Mouse (Mus musculus) left cerebral cortex, adult 9 months (tissue): ENCODE measurements around the gene Rpl22l1.
"Not testable (repeated sequence)": the region's sequence is repeated elsewhere in the genome, so short reads cannot be mapped to it uniquely, and the experiment has no call there.

Source experiments
- DNase-seq, 2 experiments: peaks; one replicate each; pipeline ENCODE4 v3.0.0; 2022; ENCODE audit warnings: low spot score in 2 of 2

Gene Rpl22l1

DNA sequence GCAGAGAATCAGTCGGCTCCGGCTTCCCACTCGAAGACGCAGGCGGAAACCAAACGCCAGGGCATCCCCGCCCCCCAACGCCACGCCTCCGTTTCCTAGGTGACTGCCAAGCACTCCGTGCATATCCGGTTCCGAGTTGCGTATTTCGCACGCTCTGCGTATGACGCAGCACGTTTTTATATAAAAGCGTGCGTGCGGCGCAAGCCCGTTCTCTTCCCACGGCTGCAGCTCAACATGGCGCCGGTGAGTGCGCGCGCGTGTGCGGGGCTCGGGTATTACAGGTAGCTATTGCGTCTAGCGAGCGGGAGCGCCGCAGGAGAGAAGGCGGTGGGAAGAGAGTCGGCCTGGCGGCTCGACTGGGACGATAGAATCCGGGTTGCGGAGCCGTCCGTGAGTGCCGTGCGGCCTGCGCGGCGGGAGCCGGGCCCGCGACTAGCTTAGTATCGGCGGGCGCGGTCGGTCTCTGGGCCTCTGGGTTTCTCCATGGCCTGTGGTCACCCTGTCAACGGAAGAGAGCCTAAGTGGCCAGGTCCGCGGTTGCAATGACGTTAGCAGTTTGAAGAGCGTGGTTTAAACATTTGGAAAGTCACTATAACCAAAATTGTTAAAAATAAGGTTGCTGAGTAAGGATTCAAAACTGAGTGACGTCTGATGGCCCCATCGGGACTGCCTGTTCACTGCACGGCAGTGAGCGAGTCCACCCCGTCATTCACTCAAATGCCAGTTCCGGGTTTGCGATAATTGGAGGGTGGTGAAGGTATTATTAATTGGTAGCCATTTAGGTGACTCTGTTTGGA, at the start of gene Rpl22l1:
Gene Rpl22l1 (plus strand): TSS at position 136 of the 797 bp plus-strand sequence.
- peak; percentile 93 to 98 for DNase-seq

DNA sequence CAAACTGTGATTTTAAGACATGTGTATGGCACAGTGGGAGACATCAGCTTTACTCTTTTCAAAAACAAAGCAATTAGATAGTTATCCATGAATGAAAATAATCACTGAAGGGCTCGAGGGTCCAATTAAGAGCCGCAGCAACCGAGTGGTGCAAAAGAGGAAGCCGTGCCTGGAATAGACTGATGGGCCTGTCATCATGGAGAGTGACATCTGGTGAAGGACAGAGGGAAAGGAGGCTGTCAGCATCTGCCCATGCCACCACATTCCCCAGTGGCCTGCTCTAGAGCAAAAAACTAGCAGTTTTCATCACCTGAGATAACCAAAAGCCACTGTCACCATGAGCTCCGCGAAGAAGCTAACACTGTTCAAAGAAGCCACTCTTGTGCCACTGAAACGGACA, 49.8 kb upstream of the Rpl22l1 start:
- DNase-seq: no peak

GRCm38 (mm10) chr3:28761225-28761789, 43.9 kb upstream of the Rpl22l1 start:
- DNase-seq: no peak

GRCm38 (mm10) chr3:28766935-28767334, 38.3 kb upstream of the Rpl22l1 start:
- no peak for DNase-seq

GRCm38 (mm10) chr3:28768222-28768621, 37.0 kb upstream of the Rpl22l1 start:
- no peak for DNase-seq

DNA sequence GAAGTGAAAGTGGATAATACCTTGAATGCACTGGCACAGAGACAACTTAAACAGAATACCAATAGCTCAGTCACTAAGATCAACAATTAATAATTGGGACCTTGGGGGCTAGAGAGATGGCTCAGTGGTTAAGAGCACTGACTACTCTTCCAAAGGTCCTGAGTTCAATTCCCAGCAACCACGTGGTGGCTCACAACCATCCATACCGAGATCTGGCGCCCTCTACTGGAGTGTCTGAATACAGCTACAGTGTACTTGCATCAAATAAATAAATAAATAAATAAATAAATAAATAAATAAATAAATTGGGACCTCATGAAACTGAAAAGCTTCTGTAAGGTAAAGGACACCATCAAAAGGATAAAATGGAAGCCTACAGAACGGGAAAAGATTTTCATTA, 32.3 kb upstream of the Rpl22l1 start:
- DNase-seq: not testable (repeated sequence)

DNA sequence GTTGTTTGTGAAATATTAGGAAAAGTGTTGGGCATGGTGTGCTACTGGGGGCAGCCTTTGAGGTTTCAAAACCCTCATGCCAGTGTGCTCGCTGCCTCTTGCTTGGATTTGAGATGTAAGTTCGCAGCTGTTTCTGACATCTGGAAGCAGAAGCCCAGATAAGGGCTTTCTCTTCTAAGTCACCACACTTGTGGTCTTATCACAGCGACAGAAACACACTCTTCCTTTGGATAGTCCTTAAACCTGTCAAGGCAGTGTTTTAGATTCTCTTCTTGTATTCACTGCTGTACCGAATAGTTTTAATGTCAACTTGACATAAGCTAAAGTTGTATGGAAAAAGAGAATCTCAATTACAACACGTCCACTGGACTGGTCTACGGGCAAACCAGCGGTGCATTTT, 29.9 kb upstream of the Rpl22l1 start:
- DNase-seq: no peak

DNA sequence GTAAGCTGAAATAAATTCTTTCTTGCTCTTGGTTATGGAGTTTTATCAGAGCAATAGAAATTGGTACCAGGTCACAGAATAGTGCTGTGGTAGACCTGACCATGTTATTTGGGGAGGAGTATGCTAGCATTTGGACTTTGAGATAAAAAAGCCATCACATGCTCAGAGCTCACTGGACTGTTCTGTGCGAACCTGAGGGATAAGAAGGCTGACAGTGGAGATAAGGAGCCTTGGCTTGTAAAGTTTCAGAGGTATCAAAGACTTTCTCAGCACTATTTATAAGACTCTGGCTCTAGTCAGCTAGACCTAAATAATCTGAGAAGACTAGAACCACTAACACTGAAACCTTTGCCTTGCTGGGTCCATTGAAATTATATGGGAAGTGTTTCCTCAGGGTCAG, 29.3 kb upstream of the Rpl22l1 start:
- no peak for DNase-seq

DNA sequence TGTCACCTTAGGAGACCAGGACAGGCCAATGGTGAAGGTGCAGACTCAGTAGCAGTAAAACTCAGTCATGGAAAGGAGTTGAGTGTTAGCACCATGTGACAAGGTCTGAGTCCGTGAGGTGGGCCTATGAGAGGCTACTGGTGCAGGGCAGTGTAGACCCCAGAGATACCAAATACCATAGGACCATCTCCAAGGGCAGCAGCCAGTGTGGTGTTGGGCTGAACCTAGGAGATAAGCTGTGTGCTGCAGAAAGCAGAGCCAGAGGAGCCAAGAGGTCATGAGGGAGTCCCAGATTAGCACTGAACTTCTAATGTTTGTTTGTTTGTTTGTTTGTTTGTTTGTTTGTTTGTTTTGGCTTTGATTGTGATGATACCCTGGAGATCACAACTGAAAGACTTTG, 28.7 kb upstream of the Rpl22l1 start:
- no peak for DNase-seq

DNA sequence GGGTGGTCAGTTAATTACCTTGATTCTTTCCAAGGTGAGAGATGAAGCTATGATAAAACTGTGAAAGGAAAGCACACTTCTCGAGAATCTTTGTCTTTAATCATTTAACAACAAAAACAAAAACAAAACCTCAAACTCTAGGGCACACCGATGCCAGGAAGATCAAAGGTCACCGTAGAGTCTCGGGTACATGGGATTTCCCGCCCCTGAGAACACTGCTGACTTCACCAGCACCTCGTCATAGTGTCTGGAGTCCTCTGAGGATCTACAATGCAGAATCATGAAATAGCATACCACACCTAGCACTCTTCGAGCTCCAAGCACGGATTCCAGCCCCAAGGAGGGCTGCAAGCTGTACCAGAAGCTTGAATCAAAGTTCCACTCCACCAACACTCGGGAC, 24.7 kb upstream of the Rpl22l1 start:
- peak in 1 of 2 experiments; percentile 7 for DNase-seq

GRCm38 (mm10) chr3:28780994-28781393, 24.2 kb upstream of the Rpl22l1 start, which contains the start of gene Eif5a2:
TSS of gene Eif5a2 (plus strand) at chr3:28781276.
- DNase-seq: peak; percentile 84 to 94

DNA sequence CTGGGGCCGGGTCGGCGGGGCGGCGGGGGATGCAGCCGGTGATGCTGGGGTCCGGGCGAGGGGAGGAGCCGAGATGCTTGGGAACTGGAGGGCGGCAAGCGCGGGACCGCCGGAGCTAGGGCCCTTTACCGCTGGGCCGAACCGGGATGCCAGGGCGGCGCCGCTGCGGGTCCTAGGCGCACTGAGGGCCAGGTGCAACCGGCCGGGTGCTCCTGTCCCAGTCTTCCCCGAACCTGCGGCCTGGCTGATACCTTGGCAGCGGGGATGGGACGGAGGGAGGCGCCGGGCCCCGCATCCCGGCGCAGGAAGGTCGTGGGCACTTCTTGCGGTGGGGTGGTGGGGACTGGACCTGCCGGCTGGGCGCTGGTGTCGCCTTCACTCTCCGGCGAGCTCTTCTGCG, 23.8 kb upstream of the Rpl22l1 start:
- DNase-seq: no peak

GRCm38 (mm10) chr3:28781848-28782247, 23.4 kb upstream of the Rpl22l1 start:
- DNase-seq: no peak

DNA sequence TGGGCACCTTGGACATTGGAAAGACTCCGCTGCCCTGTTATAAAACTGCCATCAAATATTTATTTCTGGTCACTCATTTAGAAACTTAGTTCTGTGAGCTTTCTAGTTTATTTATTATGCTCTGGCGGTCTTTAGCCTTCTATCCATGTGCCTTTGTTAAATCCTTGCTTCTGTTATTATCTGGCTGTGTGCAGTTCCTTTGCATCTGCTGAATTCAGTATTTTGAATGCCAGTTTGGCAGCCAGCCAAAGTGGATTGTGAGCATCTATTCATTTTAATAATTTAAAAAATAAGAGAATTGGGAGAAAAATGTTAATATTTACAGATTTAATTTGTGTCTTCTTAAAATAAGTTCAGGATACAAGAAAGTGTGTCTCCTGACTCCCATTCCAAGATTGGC, 21.1 kb upstream of the Rpl22l1 start:
- DNase-seq: no peak

GRCm38 (mm10) chr3:28794835-28795234, 10.4 kb upstream of the Rpl22l1 start:
- no peak for DNase-seq

- no peak for DNase-seq
Observed at GRCm38 (mm10) chr3:28808039-28808643, 2.9 kb downstream of the Rpl22l1 start.

DNA sequence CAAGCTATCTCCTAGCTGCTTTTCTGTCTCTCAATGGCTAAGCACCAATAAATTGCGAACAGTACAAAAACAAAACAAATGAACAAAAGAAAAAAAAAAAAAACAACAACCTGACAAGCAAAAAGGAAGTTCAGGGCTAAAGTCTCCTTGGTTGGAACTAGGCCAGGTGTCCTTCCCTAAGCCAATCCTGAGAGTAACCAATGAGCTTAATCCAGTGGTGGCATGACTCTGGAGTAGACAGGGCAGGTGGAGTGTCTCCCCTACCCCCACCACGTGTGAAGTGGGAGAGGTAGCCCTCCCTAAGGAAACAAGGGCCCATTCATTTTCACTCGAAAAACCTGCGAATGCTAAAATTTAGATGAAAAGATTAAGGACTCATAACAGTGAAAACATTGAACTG, 6.2 kb downstream of the Rpl22l1 start:
- DNase-seq: no peak

GRCm38 (mm10) chr3:28814361-28814760, 9.1 kb downstream of the Rpl22l1 start:
- DNase-seq: peak in 1 of 2 experiments; percentile 26

DNA sequence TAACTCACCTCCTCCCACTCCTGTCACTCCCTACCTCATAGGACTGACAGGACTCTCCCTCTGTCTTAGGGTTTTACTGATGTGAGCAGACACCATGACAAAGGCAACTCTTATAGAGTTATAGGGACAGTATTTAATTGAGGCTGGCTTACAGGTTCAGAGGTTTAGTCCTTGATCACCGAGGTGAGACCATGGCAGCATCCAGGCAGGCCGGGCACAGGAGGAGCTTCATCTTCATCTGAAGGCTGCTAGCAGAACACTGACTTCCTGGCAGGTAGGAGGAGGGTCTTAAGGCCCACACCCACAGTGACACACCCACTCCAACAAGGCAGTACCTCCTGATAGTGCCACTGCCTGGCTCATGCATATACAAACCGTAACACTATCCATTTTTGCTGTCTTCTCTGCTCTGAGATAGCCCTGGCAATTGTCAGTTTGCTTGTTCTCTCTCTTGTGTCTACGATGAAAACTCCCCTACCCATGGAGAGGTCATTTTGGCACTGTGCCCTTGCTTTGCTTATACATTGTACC, 10.8 kb downstream of the Rpl22l1 start:
- DNase-seq: no peak

DNA sequence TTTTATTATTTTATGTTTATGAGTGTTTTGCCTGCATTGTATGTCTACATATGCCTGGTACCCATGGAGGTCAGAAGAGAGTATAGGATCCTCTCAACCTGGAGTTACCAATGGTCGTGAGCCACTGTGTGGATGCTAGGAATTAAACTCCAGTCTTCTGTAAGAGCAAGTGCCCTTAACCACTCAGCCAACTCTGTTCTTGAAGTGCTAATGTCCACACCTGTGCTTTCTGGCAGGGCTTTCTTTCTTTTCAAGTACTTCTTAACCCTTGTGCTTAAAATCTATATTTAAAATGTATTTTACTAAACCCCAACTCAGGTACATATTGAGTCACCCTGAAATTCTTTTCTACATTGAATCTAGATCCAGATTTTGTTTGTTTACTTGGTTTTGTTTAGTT, 21.0 kb downstream of the Rpl22l1 start:
- DNase-seq: no peak

DNA sequence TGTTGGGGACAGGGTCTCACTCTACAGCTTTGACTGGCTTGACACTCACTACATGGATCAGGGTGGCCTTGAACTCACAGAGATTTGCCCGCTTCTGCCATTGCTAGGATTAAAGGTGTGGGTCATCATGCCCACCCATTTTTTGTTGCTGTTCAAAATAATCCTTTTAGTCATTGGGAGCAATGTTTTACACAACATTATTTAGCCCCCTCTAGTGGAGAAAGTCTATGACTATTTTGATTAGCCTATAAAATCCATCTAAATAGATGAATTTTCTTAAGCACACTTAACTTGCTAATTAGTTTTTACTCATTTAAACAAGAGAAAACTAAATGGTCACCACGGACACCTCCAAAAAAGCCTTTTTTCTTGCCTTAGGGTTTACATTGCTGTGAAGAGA, 22.4 kb downstream of the Rpl22l1 start:
- DNase-seq: no peak

- no peak for DNase-seq
Observed at GRCm38 (mm10) chr3:28829454-28829853, 24.2 kb downstream of the Rpl22l1 start.
